Mouse (Mus musculus): ENCODE measurements around the gene Gmnn.

Gene Gmnn

DNA sequence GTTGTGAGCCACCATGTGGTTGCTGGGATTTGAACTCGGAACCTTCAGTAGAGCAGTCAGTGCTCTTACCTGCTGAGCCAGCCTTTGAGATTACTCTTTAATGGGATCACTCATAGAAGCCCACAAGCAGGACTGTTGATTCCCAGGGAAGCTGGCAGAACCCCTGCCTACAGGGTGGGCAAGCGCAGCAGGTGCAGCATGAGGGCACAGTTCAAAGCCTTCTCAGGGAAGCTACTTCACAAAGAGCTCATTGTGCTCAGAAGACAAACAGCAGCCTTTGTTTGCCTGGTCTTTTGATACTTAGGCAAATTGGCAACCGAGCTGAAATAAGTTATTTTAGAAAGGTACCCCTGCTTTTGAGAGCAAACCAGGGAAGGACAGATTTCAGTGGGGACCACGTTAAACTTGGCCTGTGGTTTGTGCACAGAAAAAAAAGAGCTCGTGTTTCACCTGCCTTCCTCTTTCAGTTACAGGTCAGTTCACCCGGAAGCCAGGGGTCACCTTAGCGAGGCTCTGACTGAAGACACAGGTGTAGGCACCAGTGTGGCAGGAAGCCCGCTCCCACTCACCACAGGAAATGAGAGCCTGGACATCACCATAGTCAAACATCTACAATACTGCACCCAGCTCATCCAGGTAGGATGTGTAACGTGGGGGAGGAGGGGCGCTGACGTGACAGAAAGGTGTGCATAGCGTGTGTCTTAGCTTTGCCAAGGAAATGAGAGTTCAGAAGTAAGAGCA is 51.9 kb downstream of the Gmnn start:
- no peak for DNase-seq (ENCODE audit: low spot score in 2 of 2)

DNA sequence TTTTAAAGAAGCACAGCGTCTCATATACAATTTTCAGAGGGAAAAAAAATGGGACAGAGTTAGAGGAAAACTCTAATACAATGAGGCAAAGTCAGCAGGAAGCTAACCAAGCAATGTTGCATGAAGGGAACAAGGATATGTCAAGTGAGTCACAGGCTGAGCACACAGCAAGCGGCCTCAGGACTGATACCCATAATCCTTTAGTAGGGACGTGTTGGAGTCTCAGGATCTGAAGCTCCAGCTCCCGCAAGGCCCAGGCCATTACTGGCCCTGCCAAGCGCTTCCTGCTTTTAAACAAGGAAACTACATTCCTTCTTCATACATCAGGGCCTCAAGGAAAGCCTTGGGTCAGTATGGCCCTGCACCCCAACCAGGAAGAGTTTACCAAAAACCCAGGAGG is 59.6 kb downstream of the Gmnn start:
- DNase-seq (ENCODE audit: low spot score in 2 of 2) = no peak

Data from left cerebral cortex, adult 9 months (tissue).